Comparison of ENCODE assay signal across 30 mouse cellular contexts in genomic region chr12:76278209-76278608, GRCm38 (mm10). TPM values are rescaled to one million over a fixed set of nuclear protein-coding genes. Genes with fewer than 3 reads are reported as not detected.
DNase-seq lines count a peak whose midpoint lies in the region; ATAC-seq and TF ChIP-seq lines count a peak whose summit lies in the region.
"Had no signal": no experiment of that assay in that cellular context is flagged by ENCODE, and none has a peak within 500 bp of the region (broad histone marks: within the 10 kb centered on the region; RNA-seq: fewer than 3 reads in every experiment).

No protein-coding gene starts in this region.

- no peaks in the 10 kb centered on the region for H3K4me1 ChIP-seq in lung, embryonic 14.5 days (ENCODE audit: insufficient read depth)

- no peaks in the 10 kb centered on the region for H3K9me3 ChIP-seq in lung, embryonic 14.5 days (ENCODE audit: low read depth, low read length)
- H3K9me3 ChIP-seq: heart, embryonic 13.5 days had no signal

- H3K4me2 ChIP-seq in lung, embryonic 14.5 days, result no peak overlapping the region
- H3K4me2 ChIP-seq: heart, embryonic 13.5 days; hindbrain, embryonic 14.5 days had no signal

- peak; percentile 5 for DNase-seq in lung, embryonic 14.5 days
- no peak for DNase-seq in lung, postnatal 14 days
- peak; percentile 36 for DNase-seq in brain, adult 2 months (ENCODE audit: low read depth, low spot score)
- peak; percentile 57 for DNase-seq in gonadal fat pad, adult 2 months (ENCODE audit: low read depth)
- DNase-seq in cerebellum, postnatal 36 days, result no peak
- no peak for DNase-seq in MN1 (ENCODE audit: low spot score)
- DNase-seq: adrenal gland, postnatal 10 days; adrenal gland, postnatal 36 days; cerebellum, adult 11 months; cerebellum, adult 2 months; cerebellum, adult 9-11 months; forebrain, postnatal 0 days; gastrocnemius, adult 2 months; gastrocnemius, postnatal 14 days; heart, adult 18-20 months; heart, postnatal 14 days; heart, postnatal 4 days had no signal

- no peak overlapping the region for H3K27ac ChIP-seq in lung, embryonic 14.5 days (ENCODE audit: low read depth)
- H3K27ac ChIP-seq: gastrocnemius, adult 2 months; heart, embryonic 13.5 days; hindbrain, embryonic 14.5 days; hindbrain, postnatal 0 days had no signal

- H3K36me3 ChIP-seq in lung, embryonic 14.5 days (ENCODE audit: insufficient read depth), result peaks cover 44% of the 10 kb centered on the region

- 64% methylated on average over 6 of the region's 6 CpGs for WGBS in lung, embryonic 14.5 days

- no peak overlapping the region for H3K9ac ChIP-seq in lung, embryonic 14.5 days
- H3K9ac ChIP-seq: forebrain, postnatal 0 days; heart, embryonic 13.5 days; hindbrain, embryonic 14.5 days had no signal

- H3K27me3 ChIP-seq in lung, embryonic 14.5 days (ENCODE audit: insufficient read depth, low read length), result no peaks in the 10 kb centered on the region
- H3K27me3 ChIP-seq: heart, embryonic 13.5 days; Patski had no signal

- TF ChIP-seq CTCF in lung, embryonic 14.5 days (IDR thresholded peaks at IDR 0.05; ENCODE audit: low read depth), result no peak

- H3K4me3 ChIP-seq in lung, embryonic 14.5 days (ENCODE audit: low read depth, low read length), result no peak overlapping the region
- H3K4me3 ChIP-seq: gastrocnemius, adult 2 months; heart, embryonic 13.5 days had no signal

- no peak for ATAC-seq in lung, embryonic 14.5 days (ENCODE audit: insufficient read depth)
- ATAC-seq: CD4-positive, CD25-positive, alpha-beta regulatory T cell, adult 4 months; forebrain, embryonic 14.5 days; forebrain, postnatal 0 days; hindbrain, postnatal 0 days; inflammation-experienced regulatory T-cells, adult 6 months; Patski had no signal

RNA-seq across cellular contexts. Expression of gene Mthfd1, which starts 23.1 kb away (rescaled TPM):
- polyA plus RNA-seq in lung, embryonic 14.5 days (2014; fragmentation: Nextera tagmentation; extraction: Ambion mirVana), result 99.8 and 104 TPM in 2 replicates
- polyA plus RNA-seq in gonadal fat pad, adult 2 months (2012; rRNA removed), result 21.5 and 21.8 TPM in 2 replicates

RNA-seq across cellular contexts. Expression of gene Tex21, which starts 31.7 kb away (rescaled TPM):
- polyA plus RNA-seq in lung, embryonic 14.5 days (2014; fragmentation: Nextera tagmentation; extraction: Ambion mirVana), result not detected in 2 replicates
- polyA plus RNA-seq in gonadal fat pad, adult 2 months (2012; rRNA removed), result 0.05 and 0.08 TPM in 2 replicates
- polyA plus RNA-seq: C2C12; CD4-positive, CD25-positive, alpha-beta regulatory T cell, adult 4 months; cerebellum, adult 2 months; embryonic facial prominence, embryonic 11.5 days; forebrain, embryonic 11.5 days; forebrain, embryonic 14.5 days; forebrain, postnatal 0 days; frontal cortex, adult 2 months; heart, embryonic 16.5 days; hindbrain, embryonic 11.5 days; hindbrain, postnatal 0 days; inflammation-experienced regulatory T-cells, adult 6 months; Patski had no signal

RNA-seq across cellular contexts. Expression of gene Akap5, which starts 46.5 kb away (rescaled TPM):
- 24.2 and 25.7 TPM in 2 replicates for polyA plus RNA-seq in lung, embryonic 14.5 days (2014; fragmentation: Nextera tagmentation; extraction: Ambion mirVana)
- polyA plus RNA-seq in gonadal fat pad, adult 2 months (2012; rRNA removed), result 0.32 and 0.41 TPM in 2 replicates

Comparison
In these comparisons a context has a peak if more than half of its experiments do, and no peak if none do; other contexts are left out.
1. DNase-seq: peak in lung, embryonic 14.5 days (single experiment), brain, adult 2 months (single experiment) and gonadal fat pad, adult 2 months (single experiment); none in lung, postnatal 14 days (single experiment), cerebellum, postnatal 36 days (0 of 2) and MN1 (single experiment).
2. RNA of gene Akap5, which starts 46.5 kb away (polyA plus RNA-seq): 24.2 to 25.7 TPM in lung, embryonic 14.5 days; 0.32 to 0.41 TPM in gonadal fat pad, adult 2 months; every median in the first group is over 10 times any median in the second.